Mouse (Mus musculus) layer of hippocampus, adult 9-10 months (tissue): ENCODE results near the gene Stat5b.

Experiments used
- DNase-seq: peaks from one replicate; pipeline ENCODE4 v3.0.0; 2022; ENCODE audit warnings: low spot score

Gene Stat5b

DNA sequence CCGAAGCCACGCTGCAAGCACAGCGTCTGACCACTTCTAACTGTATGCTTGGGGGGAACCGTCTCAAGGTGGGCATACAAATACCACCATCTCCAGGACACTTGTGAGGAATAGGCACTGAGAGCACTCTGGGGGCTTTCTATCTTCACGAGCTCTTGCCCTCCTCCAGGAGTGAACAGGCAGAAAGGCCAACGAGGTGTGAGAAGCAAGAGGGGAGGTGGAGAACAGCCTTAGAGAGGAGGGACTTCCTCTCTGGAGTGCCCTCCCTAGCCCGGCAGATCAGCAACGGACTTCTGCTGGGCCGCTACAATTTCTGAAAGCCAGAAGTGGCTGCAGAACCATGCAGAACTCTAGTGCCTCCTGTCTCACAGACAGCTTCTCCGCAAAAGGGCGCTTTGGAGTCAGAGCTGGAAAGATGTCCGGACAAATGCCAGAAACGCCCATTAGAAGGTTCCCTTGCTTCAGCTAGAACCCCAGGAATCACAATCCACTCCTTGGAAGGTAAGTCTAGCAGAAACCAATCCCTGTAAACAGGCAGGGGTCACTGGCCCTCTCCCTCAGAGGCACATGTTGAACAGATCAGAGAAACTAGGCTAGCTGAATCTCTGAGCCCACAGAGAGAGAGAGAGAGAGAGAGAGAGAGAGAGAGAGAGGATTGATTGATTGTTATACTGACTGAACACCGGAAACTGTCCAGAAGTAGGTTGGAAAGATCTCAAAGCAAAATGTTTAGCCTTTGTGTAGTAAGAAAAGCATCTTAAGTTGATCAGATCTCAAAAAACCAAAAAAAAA is 114.4 kb downstream of the Stat5b start:
- no peak for DNase-seq

DNA sequence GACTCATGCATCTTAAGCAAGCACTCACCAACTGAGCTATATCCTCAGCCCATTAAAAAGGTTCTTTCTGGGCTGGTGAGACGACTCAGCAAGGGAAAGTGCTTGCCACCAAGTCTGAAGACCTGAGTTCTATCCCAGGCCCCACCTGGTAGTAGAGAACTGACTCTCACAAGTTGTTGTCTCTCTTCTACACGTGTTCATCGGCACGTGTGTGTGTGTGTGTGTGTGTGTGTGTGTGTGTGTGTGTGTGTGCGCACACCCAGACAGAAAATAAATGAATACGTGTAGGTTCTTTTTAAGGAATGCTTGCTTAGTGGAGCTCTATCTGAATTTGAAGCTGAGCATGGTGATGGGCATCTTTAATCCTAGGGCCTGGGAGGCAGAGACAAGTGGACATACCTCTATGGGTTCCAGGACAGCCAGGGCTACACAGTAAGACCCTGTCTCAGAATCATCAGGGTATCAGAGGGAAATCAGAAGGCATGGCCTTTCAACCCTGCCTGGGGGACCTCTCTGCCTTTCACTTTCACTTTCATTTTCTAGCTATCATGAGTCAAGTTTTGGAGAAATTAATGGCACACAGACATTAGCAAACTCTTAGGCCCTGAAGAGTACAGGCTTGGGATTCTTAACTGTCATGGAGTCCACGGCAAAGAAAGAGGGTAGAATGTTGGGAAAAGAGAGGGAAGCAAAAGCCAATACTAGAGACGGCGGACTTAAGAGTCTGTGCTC is 115.2 kb downstream of the Stat5b start:
- DNase-seq, result no peak
